Mouse (Mus musculus): ENCODE results near the gene Crim1. TPM values are rescaled to one million over a fixed set of nuclear protein-coding genes. Genes with fewer than 3 reads are reported as not detected.

Gene Crim1
- polyA plus RNA-seq, 1 experiment from 2014 or later: 18.7 TPM

GRCm38 (mm10) chr17:78237954-78238353 lies 37.9 kb downstream of the Crim1 start:
- Histone ChIP-seq H3K4me3 (replicated peaks; ENCODE audit: low read length) (no peak overlapping the region), H3K9ac (no peak overlapping the region), H3K27me3 (ENCODE audit: control insufficient read depth, insufficient read depth, low read length) (no peaks in the 10 kb centered on the region), H3K4me1 (replicated peaks; ENCODE audit: control insufficient read depth, insufficient read depth, low read length) (0 out of 2 replicates have a peak, but pooled peaks cover 2% of the 10 kb centered on the region), H3K9me3 (ENCODE audit: control insufficient read depth, low read length) (no peaks in the 10 kb centered on the region), H3K27ac (no peak overlapping the region), H3K4me2 (replicated peaks) (no peak overlapping the region), H3K36me3 (replicated peaks; ENCODE audit: control insufficient read depth, insufficient read depth) (0 out of 2 replicates have a peak, but pooled peaks cover 4% of the 10 kb centered on the region)
- WGBS: 65% methylated on average over 13 of the region's 13 CpGs
- ATAC-seq (ENCODE audit: low FRiP score) (peak; percentile 60; the same call in 1 of the 2 replicates), DNase-seq (ENCODE audit: low spot score) (no peak)

- H3K27ac ChIP-seq: no peak overlapping the region
- H3K4me2 ChIP-seq (replicated peaks): no peak overlapping the region
- H3K9me3 ChIP-seq (ENCODE audit: control insufficient read depth, low read length): no peaks in the 10 kb centered on the region
- DNase-seq (ENCODE audit: low spot score): no peak
- no peaks in the 10 kb centered on the region for H3K4me1 ChIP-seq (replicated peaks; ENCODE audit: control insufficient read depth, insufficient read depth, low read length)
- no peak for ATAC-seq (ENCODE audit: low FRiP score)
- H3K9ac ChIP-seq: no peak overlapping the region
- 92% methylated on average over 4 of the region's 4 CpGs for WGBS
- H3K4me3 ChIP-seq (replicated peaks; ENCODE audit: low read length): no peak overlapping the region
- H3K36me3 ChIP-seq (replicated peaks; ENCODE audit: control insufficient read depth, insufficient read depth): 0 out of 2 replicates have a peak, but pooled peaks cover 4% of the 10 kb centered on the region
- no peaks in the 10 kb centered on the region for H3K27me3 ChIP-seq (ENCODE audit: control insufficient read depth, insufficient read depth, low read length)
Observed at GRCm38 (mm10) chr17:78240161-78240560, 40.1 kb downstream of the Crim1 start.

DNA sequence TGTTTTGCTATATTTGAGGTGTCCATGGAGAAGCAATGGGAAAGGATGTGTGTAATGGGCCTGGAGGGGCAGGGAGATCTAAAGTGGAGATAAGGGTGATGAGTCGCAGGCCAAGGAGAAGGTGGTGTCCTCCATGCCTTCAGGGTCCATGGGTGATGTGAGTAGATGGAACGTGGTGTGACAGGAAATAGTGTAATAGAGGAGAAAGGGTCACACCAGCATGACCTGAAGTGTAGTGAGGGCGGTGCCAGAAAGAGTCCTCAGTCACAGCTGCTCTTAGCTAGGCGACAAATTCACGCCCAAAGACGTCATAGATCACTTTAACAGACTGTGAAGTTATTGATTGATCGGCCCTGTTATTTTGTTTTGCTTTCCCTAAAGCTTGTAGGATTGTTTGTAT lies 41.2 kb downstream of the Crim1 start:
- no peak for ATAC-seq (ENCODE audit: low FRiP score)
- H3K4me1 ChIP-seq (replicated peaks; ENCODE audit: control insufficient read depth, insufficient read depth, low read length): no peaks in the 10 kb centered on the region
- no peak for DNase-seq (ENCODE audit: low spot score)
- H3K27ac ChIP-seq: no peak overlapping the region
- no peak overlapping the region for H3K9ac ChIP-seq
- H3K4me2 ChIP-seq (replicated peaks): no peak overlapping the region
- no peak overlapping the region for H3K4me3 ChIP-seq (replicated peaks; ENCODE audit: low read length)
- H3K27me3 ChIP-seq (ENCODE audit: control insufficient read depth, insufficient read depth, low read length): no peaks in the 10 kb centered on the region
- WGBS: 84% methylated on average over 7 of the region's 7 CpGs
- 0 out of 2 replicates have a peak, but pooled peaks cover 4% of the 10 kb centered on the region for H3K36me3 ChIP-seq (replicated peaks; ENCODE audit: control insufficient read depth, insufficient read depth)
- H3K9me3 ChIP-seq (ENCODE audit: control insufficient read depth, low read length): no peaks in the 10 kb centered on the region

- Histone ChIP-seq H3K4me2 (replicated peaks) (no peak overlapping the region), H3K9ac (no peak overlapping the region), H3K9me3 (ENCODE audit: control insufficient read depth, low read length) (no peaks in the 10 kb centered on the region), H3K36me3 (replicated peaks; ENCODE audit: control insufficient read depth, insufficient read depth) (no peaks in the 10 kb centered on the region), H3K27me3 (ENCODE audit: control insufficient read depth, insufficient read depth, low read length) (no peaks in the 10 kb centered on the region), H3K4me1 (replicated peaks; ENCODE audit: control insufficient read depth, insufficient read depth, low read length) (peaks cover 8% of the 10 kb centered on the region), H3K4me3 (replicated peaks; ENCODE audit: low read length) (no peak overlapping the region), H3K27ac (no peak overlapping the region)
- ATAC-seq (ENCODE audit: low FRiP score) (no peak), DNase-seq (ENCODE audit: low spot score) (no peak)
- 75% methylated on average over 6 of the region's 6 CpGs for WGBS
Observed at GRCm38 (mm10) chr17:78244752-78245151, 44.7 kb downstream of the Crim1 start.

DNA sequence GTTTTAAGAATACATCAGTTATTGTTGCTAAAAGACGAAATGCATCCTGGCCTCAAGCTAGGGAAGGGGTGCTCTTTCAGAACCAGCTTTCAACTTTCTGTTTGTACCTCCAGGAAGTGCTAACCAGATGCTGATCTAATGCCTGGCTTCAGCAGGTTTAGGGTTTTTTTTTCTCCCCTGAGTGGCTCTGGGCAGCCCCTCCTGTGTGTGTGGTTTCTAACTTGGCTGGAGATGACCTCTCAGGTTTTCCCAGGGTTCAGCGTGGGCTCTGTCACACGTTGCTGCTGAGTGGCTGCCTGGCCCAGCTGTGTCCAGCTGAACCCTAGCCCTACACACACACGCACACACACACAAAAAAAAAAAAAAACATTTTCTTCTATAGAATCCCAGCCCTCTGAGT lies 45.4 kb downstream of the Crim1 start:
- no peak overlapping the region for H3K4me3 ChIP-seq (replicated peaks; ENCODE audit: low read length)
- ATAC-seq (ENCODE audit: low FRiP score) (no peak), DNase-seq (ENCODE audit: low spot score) (no peak)
- WGBS: 71% methylated on average over 4 of the region's 4 CpGs
- no peaks in the 10 kb centered on the region for H3K27me3 ChIP-seq (ENCODE audit: control insufficient read depth, insufficient read depth, low read length)
- no peak overlapping the region for H3K9ac ChIP-seq
- no peak overlapping the region for H3K4me2 ChIP-seq (replicated peaks)
- H3K4me1 ChIP-seq (replicated peaks; ENCODE audit: control insufficient read depth, insufficient read depth, low read length): peaks cover 8% of the 10 kb centered on the region
- H3K36me3 ChIP-seq (replicated peaks; ENCODE audit: control insufficient read depth, insufficient read depth): no peaks in the 10 kb centered on the region
- H3K27ac ChIP-seq: no peak overlapping the region
- H3K9me3 ChIP-seq (ENCODE audit: control insufficient read depth, low read length): no peaks in the 10 kb centered on the region

GRCm38 (mm10) chr17:78246634-78247383 lies 46.8 kb downstream of the Crim1 start:
- no peak overlapping the region for H3K4me3 ChIP-seq (replicated peaks; ENCODE audit: low read length)
- H3K27ac ChIP-seq: peak overlapping the region; percentile 17; the same call in 1 of the 2 replicates
- no peaks in the 10 kb centered on the region for H3K36me3 ChIP-seq (replicated peaks; ENCODE audit: control insufficient read depth, insufficient read depth)
- no peak overlapping the region for H3K4me2 ChIP-seq (replicated peaks)
- 43% methylated on average over 11 of the region's 11 CpGs for WGBS
- no peak overlapping the region; the same call in 1 of the 2 replicates for H3K9ac ChIP-seq
- DNase-seq (ENCODE audit: low spot score) (no peak), ATAC-seq (ENCODE audit: low FRiP score) (no peak)
- peaks cover 8% of the 10 kb centered on the region for H3K4me1 ChIP-seq (replicated peaks; ENCODE audit: control insufficient read depth, insufficient read depth, low read length)
- no peaks in the 10 kb centered on the region for H3K27me3 ChIP-seq (ENCODE audit: control insufficient read depth, insufficient read depth, low read length)
- H3K9me3 ChIP-seq (ENCODE audit: control insufficient read depth, low read length): no peaks in the 10 kb centered on the region

DNA sequence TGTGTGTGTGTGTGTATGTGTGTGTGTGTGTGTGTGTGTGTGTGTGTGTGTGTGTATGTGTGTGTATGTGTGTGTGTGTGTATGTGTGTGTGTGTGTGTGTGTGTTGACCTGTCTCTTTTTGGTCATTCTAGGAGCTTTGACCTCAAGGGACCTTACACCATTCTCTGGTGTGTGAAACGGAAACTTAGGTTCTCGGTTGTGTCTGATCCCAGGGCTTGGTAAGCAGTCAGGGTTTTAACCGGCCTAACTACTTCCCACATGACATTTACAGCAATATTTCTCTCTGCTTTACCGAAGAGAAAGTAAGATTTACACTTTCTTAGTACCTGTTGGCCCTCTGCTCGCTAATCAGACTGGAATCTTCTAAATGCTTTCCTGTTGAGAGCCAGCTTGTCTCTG lies 48.1 kb downstream of the Crim1 start:
- H3K27ac ChIP-seq: no peak overlapping the region
- H3K27me3 ChIP-seq (ENCODE audit: control insufficient read depth, insufficient read depth, low read length): no peaks in the 10 kb centered on the region
- no peak overlapping the region for H3K4me2 ChIP-seq (replicated peaks)
- H3K9ac ChIP-seq: no peak overlapping the region
- no peak overlapping the region for H3K4me3 ChIP-seq (replicated peaks; ENCODE audit: low read length)
- H3K4me1 ChIP-seq (replicated peaks; ENCODE audit: control insufficient read depth, insufficient read depth, low read length): peaks cover 8% of the 10 kb centered on the region
- WGBS: 88% methylated on average over 5 of the region's 5 CpGs
- no peaks in the 10 kb centered on the region for H3K9me3 ChIP-seq (ENCODE audit: control insufficient read depth, low read length)
- DNase-seq (ENCODE audit: low spot score) (no peak), ATAC-seq (ENCODE audit: low FRiP score) (no peak)
- H3K36me3 ChIP-seq (replicated peaks; ENCODE audit: control insufficient read depth, insufficient read depth): no peaks in the 10 kb centered on the region

GRCm38 (mm10) chr17:78248943-78249342 lies 48.9 kb downstream of the Crim1 start:
- H3K9me3 ChIP-seq (ENCODE audit: control insufficient read depth, low read length): no peaks in the 10 kb centered on the region
- H3K27ac ChIP-seq: no peak overlapping the region
- no peaks in the 10 kb centered on the region for H3K27me3 ChIP-seq (ENCODE audit: control insufficient read depth, insufficient read depth, low read length)
- 68% methylated on average over 3 of the region's 3 CpGs for WGBS
- no peaks in the 10 kb centered on the region for H3K36me3 ChIP-seq (replicated peaks; ENCODE audit: control insufficient read depth, insufficient read depth)
- no peak overlapping the region for H3K9ac ChIP-seq
- peaks cover 8% of the 10 kb centered on the region for H3K4me1 ChIP-seq (replicated peaks; ENCODE audit: control insufficient read depth, insufficient read depth, low read length)
- no peak for ATAC-seq (ENCODE audit: low FRiP score)
- no peak for DNase-seq (ENCODE audit: low spot score)
- no peak overlapping the region for H3K4me3 ChIP-seq (replicated peaks; ENCODE audit: low read length)
- no peak overlapping the region for H3K4me2 ChIP-seq (replicated peaks)

GRCm38 (mm10) chr17:78250149-78250938 lies 50.3 kb downstream of the Crim1 start:
- no peak for DNase-seq (ENCODE audit: low spot score)
- no peaks in the 10 kb centered on the region for H3K27me3 ChIP-seq (ENCODE audit: control insufficient read depth, insufficient read depth, low read length)
- 84% methylated on average over 14 of the region's 14 CpGs for WGBS
- H3K36me3 ChIP-seq (replicated peaks; ENCODE audit: control insufficient read depth, insufficient read depth): no peaks in the 10 kb centered on the region
- no peak overlapping the region for H3K4me2 ChIP-seq (replicated peaks)
- no peaks in the 10 kb centered on the region for H3K9me3 ChIP-seq (ENCODE audit: control insufficient read depth, low read length)
- H3K4me3 ChIP-seq (replicated peaks; ENCODE audit: low read length): no peak overlapping the region
- H3K27ac ChIP-seq: no peak overlapping the region
- no peak overlapping the region for H3K9ac ChIP-seq
- peaks cover 11% of the 10 kb centered on the region for H3K4me1 ChIP-seq (replicated peaks; ENCODE audit: control insufficient read depth, insufficient read depth, low read length)
- no peak for ATAC-seq (ENCODE audit: low FRiP score)

Measured in hindbrain, embryonic 14.5 days (tissue).